Mouse (Mus musculus) lung, embryonic 15.5 days (tissue): Measurements from ENCODE around the gene Fbxw16. TPM values are rescaled to one million over a fixed set of nuclear protein-coding genes. Genes with fewer than 3 reads are reported as not detected.
"Not testable (repeated sequence)": the region's sequence is repeated elsewhere in the genome, so short reads cannot be mapped to it uniquely, and the experiment has no call there.

Source experiments
- ATAC-seq: fragments of 200-750 bp; cut with Nextera tagmentation; 2 replicates; pipeline ENCODE4 v1.8.0; 2017; ENCODE audit warnings: moderate number of reproducible peaks, borderline replicate concordance; ENCODE audit not compliant: low FRiP score, low TSS enrichment; ENCODE audit errors: extremely low read depth
- H3K27ac ChIP-seq: fragments of 300-500 bp; sonication (generic); 2 replicates; pipeline ENCODE4 v1.5.1; 2015; ENCODE audit warnings: moderate library complexity, mild to moderate bottlenecking, inconsistent platforms
- H3K27me3 ChIP-seq: fragments of 300-500 bp; sonication (generic); 2 replicates; pipeline ENCODE4 v1.6.1; 2015; ENCODE audit warnings: inconsistent platforms
- H3K36me3 ChIP-seq: fragments of 300-500 bp; sonication (generic); 2 replicates; pipeline ENCODE4 v1.6.1; 2015; ENCODE audit warnings: inconsistent platforms
- H3K4me1 ChIP-seq: fragments of 300-500 bp; sonication (generic); 2 replicates; pipeline ENCODE4 v1.6.1; 2015; ENCODE audit warnings: inconsistent platforms
- H3K4me2 ChIP-seq: fragments of 300-500 bp; sonication (generic); 2 replicates; pipeline ENCODE4 v1.6.1; 2015; ENCODE audit warnings: inconsistent platforms, mild to moderate bottlenecking, moderate library complexity
- H3K4me3 ChIP-seq: fragments of 300-500 bp; sonication (generic); 2 replicates; pipeline ENCODE4 v1.5.1; 2015; ENCODE audit warnings: mild to moderate bottlenecking, inconsistent platforms
- H3K9ac ChIP-seq: fragments of 300-500 bp; sonication (generic); 2 replicates; pipeline ENCODE4 v1.6.1; 2015; ENCODE audit warnings: inconsistent platforms
- H3K9me3 ChIP-seq: fragments of 300-500 bp; sonication (generic); 2 replicates; pipeline ENCODE4 v1.6.1; 2016; ENCODE audit warnings: inconsistent platforms
- WGBS: fragments of 180-500 bp; shearing (Covaris S2); methylation state at CpG from one replicate; pipeline ENCODE4 v1.1.7; 2015; 5-methylcytosine and 5-hydroxymethylcytosine counted together
- polyA plus RNA-seq: library from polyadenylated mRNA; unstranded; fragments of >200 nt; fragmentation: Nextera tagmentation; extraction: Ambion mirVana; gene quantifications from 2 replicates; pipeline ENCODE4 v1.2.1, GENCODE M21; 2015

Gene Fbxw16
- polyA plus RNA-seq = not detected in 2 replicates

- Histone ChIP-seq H3K4me3 (no peak within 1 kb of the TSS), H3K4me1 (no peaks in the 10 kb centered on the region), H3K36me3 (no peaks in the 10 kb centered on the region), H3K27me3 (no peaks in the 10 kb centered on the region), H3K9ac (no peak within 1 kb of the TSS), H3K4me2 (no peak within 1 kb of the TSS), H3K27ac (no peak within 1 kb of the TSS), H3K9me3 (no peaks in the 10 kb centered on the region)
- ATAC-seq = no peak
These were observed at the start of gene Fbxw16 for GRCm38 (mm10) chr9:109449040-109449439. Fbxw16 (minus strand) TSS chr9:109449140.

DNA sequence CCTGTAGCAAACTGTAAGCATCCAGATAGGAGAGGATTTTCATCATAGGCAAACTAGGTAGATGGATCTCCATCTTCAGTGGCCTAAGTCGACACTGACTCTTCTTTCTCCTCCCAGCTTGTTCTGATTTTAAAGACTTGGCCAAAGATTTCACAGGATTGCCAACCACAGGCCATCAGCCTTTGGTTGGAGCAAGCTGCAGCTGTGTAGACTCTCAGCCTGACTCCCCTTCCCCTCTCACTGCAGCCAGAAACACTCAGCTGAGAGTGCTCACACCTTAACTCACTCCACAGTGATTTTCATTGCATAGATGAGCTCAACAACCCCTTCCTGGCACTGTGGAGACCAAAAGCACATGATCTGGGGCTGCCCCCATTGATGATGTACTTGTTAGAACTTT is 46.8 kb upstream of the Fbxw16 start, which contains the start of gene Fbxw19:
Gene Fbxw19, minus strand, starts transcription at position 101 of the 400 bp plus-strand sequence.
- WGBS = 55% methylated on average over 1 of the region's 1 CpGs
- not testable (repeated sequence) for H3K4me1 ChIP-seq, H3K4me2 ChIP-seq, ATAC-seq, H3K9ac ChIP-seq, H3K9me3 ChIP-seq, H3K27ac ChIP-seq, H3K36me3 ChIP-seq, H3K4me3 ChIP-seq, H3K27me3 ChIP-seq

GRCm38 (mm10) chr9:109432956-109433355 is 16.0 kb downstream of the Fbxw16 start:
- 72% methylated on average over 1 of the region's 1 CpGs for WGBS

GRCm38 (mm10) chr9:109404196-109404595 is 44.7 kb downstream of the Fbxw16 start, which contains the start of gene Fbxw22:
Fbxw22 (minus strand) TSS chr9:109404296.
- H3K27ac ChIP-seq, H3K27me3 ChIP-seq, H3K36me3 ChIP-seq, H3K9me3 ChIP-seq, ATAC-seq, H3K4me2 ChIP-seq, H3K4me1 ChIP-seq, H3K4me3 ChIP-seq, H3K9ac ChIP-seq: not testable (repeated sequence)
- WGBS = 48% methylated on average over 4 of the region's 4 CpGs

More at GRCm38 (mm10) chr9:109432956-109433355, 16.0 kb downstream of the Fbxw16 start:
- no peaks in the 10 kb centered on the region for H3K4me1 ChIP-seq
- no peak overlapping the region for H3K4me2 ChIP-seq
- no peaks in the 10 kb centered on the region for H3K9me3 ChIP-seq
- H3K9ac ChIP-seq = no peak overlapping the region
- ATAC-seq = no peak
- H3K27me3 ChIP-seq = no peaks in the 10 kb centered on the region
- H3K27ac ChIP-seq = no peak overlapping the region
- no peaks in the 10 kb centered on the region for H3K36me3 ChIP-seq
- H3K4me3 ChIP-seq = no peak overlapping the region

Other genes with a start within 250 kb of the Fbxw16 start
- not detected in 2 replicates for gene Fbxw20, start 214.4 kb downstream of the Fbxw16 start, polyA plus RNA-seq
- not detected in 2 replicates for gene Fbxw14, start 161.5 kb downstream of the Fbxw16 start, polyA plus RNA-seq
- gene Fbxw28, start 109.5 kb downstream of the Fbxw16 start, polyA plus RNA-seq = not detected in 2 replicates
- not detected in 2 replicates for gene Fbxw22, start 44.8 kb downstream of the Fbxw16 start, polyA plus RNA-seq
- gene Fbxw19, start 46.7 kb upstream of the Fbxw16 start, polyA plus RNA-seq = not detected in 2 replicates
- gene Fbxw15, start 119.1 kb upstream of the Fbxw16 start, polyA plus RNA-seq = not detected in 2 replicates
- gene Fbxw24, start 176.9 kb upstream of the Fbxw16 start, polyA plus RNA-seq = 0.10 TPM in 1 of 2 replicates, not detected in the other
- not detected in 2 replicates for gene Fbxw25, start 215.5 kb upstream of the Fbxw16 start, polyA plus RNA-seq